Mouse (Mus musculus) gonadal fat pad, adult 2 months (tissue): ENCODE data around the gene Hist1h2ak. TPM values are rescaled to one million over a fixed set of nuclear protein-coding genes. Genes with fewer than 3 reads are reported as not detected.
"Not testable (repeated sequence)": the region's sequence is repeated elsewhere in the genome, so short reads cannot be mapped to it uniquely, and the experiment has no call there.

Source experiments
- DNase-seq: peaks from one replicate; pipeline ENCODE4 v3.0.0-alpha.2; 2012; ENCODE audit warnings: low read depth
- polyA plus RNA-seq: library from polyadenylated mRNA; depleted of rRNA; stranded (reverse); fragments of >200 nt; gene quantifications from 2 replicates; pipeline ENCODE4 v1.2.3, GENCODE M21; 2012; rRNA removed

Hist1h2ak gene
- polyA plus RNA-seq, 1 experiment, result 1.3 TPM

GRCm38 (mm10) chr13:21721757-21722372 lies 31.8 kb downstream of the Hist1h2ak start, which contains the start of gene Hist1h2bm:
Gene Hist1h2bm, plus strand, starts transcription at chr13:21722044.
- DNase-seq, result peak; percentile 90

GRCm38 (mm10) chr13:21721107-21721756 lies 32.4 kb downstream of the Hist1h2ak start:
- DNase-seq, result not testable (repeated sequence)

GRCm38 (mm10) chr13:21718381-21719080 lies 35.1 kb downstream of the Hist1h2ak start:
- DNase-seq, result no peak

GRCm38 (mm10) chr13:21717397-21718357 lies 36.0 kb downstream of the Hist1h2ak start, which contains the start of gene Hist1h3h:
Gene Hist1h3h, plus strand, starts transcription at chr13:21717659.
- DNase-seq, result not testable (repeated sequence)

GRCm38 (mm10) chr13:21716540-21717391 lies 36.9 kb downstream of the Hist1h2ak start:
- DNase-seq, result not testable (repeated sequence)

- DNase-seq, result not testable (repeated sequence)
These were observed 37.6 kb downstream of the Hist1h2ak start, which contains the start of the genes Hist1h2bl and Hist1h2ai for GRCm38 (mm10) chr13:21715864-21716539. Gene Hist1h2bl, minus strand, starts transcription at chr13:21716143. Gene Hist1h2ai, plus strand, starts transcription at chr13:21716422.

- no peak for DNase-seq
These were observed 38.3 kb downstream of the Hist1h2ak start for GRCm38 (mm10) chr13:21715131-21715863.

- DNase-seq, result no peak
These were observed 38.9 kb downstream of the Hist1h2ak start for GRCm38 (mm10) chr13:21714725-21715124.

GRCm38 (mm10) chr13:21711698-21712097 lies 41.9 kb downstream of the Hist1h2ak start:
- no peak for DNase-seq

- no peak for DNase-seq
These were observed 42.7 kb downstream of the Hist1h2ak start for GRCm38 (mm10) chr13:21710821-21711525.

GRCm38 (mm10) chr13:21710031-21710711 lies 43.5 kb downstream of the Hist1h2ak start:
- DNase-seq, result no peak

- DNase-seq, result no peak
These were observed 47.0 kb downstream of the Hist1h2ak start for GRCm38 (mm10) chr13:21706669-21707068.

Other genes with a start within 250 kb of the Hist1h2ak start
- 6.2 and 6.3 TPM in 2 replicates for gene Zkscan8, start 222.7 kb downstream of the Hist1h2ak start, polyA plus RNA-seq
- not detected in 2 replicates for gene Olfr1366, start 211.0 kb downstream of the Hist1h2ak start, polyA plus RNA-seq
- not detected in 2 replicates for gene Olfr1535, start 193.9 kb downstream of the Hist1h2ak start, polyA plus RNA-seq
- gene Olfr1364, start 172.1 kb downstream of the Hist1h2ak start, polyA plus RNA-seq, result not detected in 2 replicates
- gene Olfr1362, start 139.8 kb downstream of the Hist1h2ak start, polyA plus RNA-seq, result not detected in 2 replicates
- not detected in 2 replicates for gene Olfr11, start 111.3 kb downstream of the Hist1h2ak start, polyA plus RNA-seq
- not detected in 2 replicates for gene Olfr1361, start 90.4 kb downstream of the Hist1h2ak start, polyA plus RNA-seq
- gene Olfr1360, start 76.4 kb downstream of the Hist1h2ak start, polyA plus RNA-seq, result not detected in 2 replicates
- not detected in 2 replicates for gene Olfr1359, start 55.7 kb downstream of the Hist1h2ak start, polyA plus RNA-seq
- gene Hist1h2bl, start 37.7 kb downstream of the Hist1h2ak start, polyA plus RNA-seq, result 1.8 TPM in 1 of 2 replicates, not detected in the other
- 3.0 and 4.3 TPM in 2 replicates for gene Hist1h2ai, start 37.4 kb downstream of the Hist1h2ak start, polyA plus RNA-seq
- 4.0 and 12.7 TPM in 2 replicates for gene Hist1h3h, start 36.2 kb downstream of the Hist1h2ak start, polyA plus RNA-seq
- gene Hist1h2bm, start 31.8 kb downstream of the Hist1h2ak start, polyA plus RNA-seq, result 0.65 TPM in 1 of 2 replicates, not detected in the other
- 0.97 and 1.7 TPM in 2 replicates for gene Hist1h4j, start 18.8 kb downstream of the Hist1h2ak start, polyA plus RNA-seq
- gene Hist1h4k, start 3.3 kb downstream of the Hist1h2ak start, polyA plus RNA-seq, result 3.7 and 10.4 TPM in 2 replicates
- gene Hist1h2bn, start 296 bp upstream of the Hist1h2ak start, polyA plus RNA-seq, result 0.98 and 1.1 TPM in 2 replicates
- gene Hist1h1b, start 26.8 kb upstream of the Hist1h2ak start, polyA plus RNA-seq, result 0.43 TPM in 2 replicates
- 5.2 and 5.7 TPM in 2 replicates for gene Hist1h3i, start 29.5 kb upstream of the Hist1h2ak start, polyA plus RNA-seq
- 1.4 and 2.6 TPM in 2 replicates for gene Hist1h2an, start 33.4 kb upstream of the Hist1h2ak start, polyA plus RNA-seq
- gene Hist1h2bp, start 33.6 kb upstream of the Hist1h2ak start, polyA plus RNA-seq, result 1.3 and 4.4 TPM in 2 replicates
- gene Hist1h2bq, start 56.4 kb upstream of the Hist1h2ak start, polyA plus RNA-seq, result 6.5 and 38.5 TPM in 2 replicates
- gene Hist1h2ao, start 56.6 kb upstream of the Hist1h2ak start, polyA plus RNA-seq, result not detected in 2 replicates
- gene Hist1h4m, start 57.9 kb upstream of the Hist1h2ak start, polyA plus RNA-seq, result not detected in 2 replicates
- gene Hist1h4n, start 78.4 kb upstream of the Hist1h2ak start, polyA plus RNA-seq, result 14.4 and 25.0 TPM in 2 replicates
- 16.8 and 17.6 TPM in 2 replicates for gene Hist1h2ap, start 79.7 kb upstream of the Hist1h2ak start, polyA plus RNA-seq
- gene Hist1h2br, start 79.9 kb upstream of the Hist1h2ak start, polyA plus RNA-seq, result 4.6 and 35.6 TPM in 2 replicates
- 0.81 and 1.4 TPM in 2 replicates for gene Zfp184, start 191.3 kb upstream of the Hist1h2ak start, polyA plus RNA-seq
- gene Pom121l2, start 227.4 kb upstream of the Hist1h2ak start, polyA plus RNA-seq, result 0.11 and 0.46 TPM in 2 replicates